Mouse (Mus musculus): ENCODE data around the gene Eif5.

GRCm38 (mm10) chr12:111500725-111501124 lies 37.1 kb upstream of the Eif5 start:
- TF ChIP-seq CTCF (IDR thresholded peaks at IDR 0.05; ENCODE audit: insufficient read depth, low read length) = no peak
- no peak for TF ChIP-seq POLR2A (IDR thresholded peaks at IDR 0.05; ENCODE audit: borderline replicate concordance, extremely low read depth, low read depth, low read length)
